Mouse (Mus musculus) cerebellum, adult 2 months (tissue): ENCODE measurements at regions not wholly inside any gene's neighbourhood (a gene's known extent, or its start where the extent isn't known, plus 50 kb on each side); places are given as distances from the start of the nearest gene placed in this dataset.

Experiments used
- DNase-seq, 2 experiments: peaks; one replicate each; pipeline ENCODE4 v3.0.0; 2021
- H3K27ac ChIP-seq: fragments of 200-500 bp; 2 replicates; pipeline ENCODE4 v1.5.1; 2012; ENCODE audit warnings: low read length, control low read depth, inconsistent platforms; ENCODE audit not compliant: insufficient read depth
- H3K27me3 ChIP-seq: fragments of 200-500 bp; 2 replicates; pipeline ENCODE4 v1.6.1; 2012; ENCODE audit warnings: inconsistent platforms, mild to moderate bottlenecking, low read length, moderate library complexity; ENCODE audit not compliant: control insufficient read depth, insufficient read depth
- H3K4me1 ChIP-seq: fragments of 200-500 bp; 2 replicates; pipeline ENCODE4 v1.6.1; 2011; ENCODE audit warnings: low read length; ENCODE audit not compliant: control insufficient read depth, insufficient read depth
- H3K4me3 ChIP-seq: fragments of 200-500 bp; replicated peaks from 2 replicates; pipeline ENCODE3; 2011; ENCODE audit warnings: mild to moderate bottlenecking, low read depth, low read length, control low read depth; ENCODE audit not compliant: insufficient read depth
- CTCF ChIP-seq: fragments of 200-500 bp; IDR thresholded peaks from 2 replicates; pipeline ENCODE4 v1.5.1; 2011; ENCODE audit warnings: low read depth, mild to moderate bottlenecking, control low read depth, low read length, moderate library complexity, borderline replicate concordance; ENCODE audit not compliant: insufficient read depth
- POLR2A ChIP-seq: fragments of 200-500 bp; IDR thresholded peaks from 2 replicates; pipeline ENCODE4 v1.6.1; 2011; ENCODE audit warnings: low read length, control low read depth, borderline replicate concordance; ENCODE audit not compliant: insufficient read depth
- WGBS: fragments of 180-500 bp; shearing (Covaris S2); methylation state at CpG from one replicate; pipeline ENCODE4 v1.1.7; 2018; 5-methylcytosine and 5-hydroxymethylcytosine counted together

- no peak for DNase-seq
- H3K27ac ChIP-seq: no peak overlapping the region
- H3K4me3 ChIP-seq: no peak overlapping the region
- no peaks in the 10 kb centered on the region for H3K27me3 ChIP-seq
- no peak for TF ChIP-seq POLR2A
- no peak for TF ChIP-seq CTCF
- 73% methylated on average over 3 of the region's 3 CpGs for WGBS
- no peaks in the 10 kb centered on the region for H3K4me1 ChIP-seq
Measured at GRCm38 (mm10) chr15:52928408-52928807, 956.3 kb upstream of the Gm7489 start.

- TF ChIP-seq CTCF (no peak), POLR2A (no peak)
- WGBS: 52% methylated on average over 2 of the region's 2 CpGs
- DNase-seq: peak; percentile 8 to 56
- Histone ChIP-seq H3K27me3 (no peaks in the 10 kb centered on the region), H3K4me1 (peaks cover 7% of the 10 kb centered on the region; the same call in 1 of the 2 replicates), H3K27ac (no peak overlapping the region), H3K4me3 (no peak overlapping the region)
Measured at GRCm38 (mm10) chr15:52937138-52937537, 947.6 kb upstream of the Gm7489 start.

DNA sequence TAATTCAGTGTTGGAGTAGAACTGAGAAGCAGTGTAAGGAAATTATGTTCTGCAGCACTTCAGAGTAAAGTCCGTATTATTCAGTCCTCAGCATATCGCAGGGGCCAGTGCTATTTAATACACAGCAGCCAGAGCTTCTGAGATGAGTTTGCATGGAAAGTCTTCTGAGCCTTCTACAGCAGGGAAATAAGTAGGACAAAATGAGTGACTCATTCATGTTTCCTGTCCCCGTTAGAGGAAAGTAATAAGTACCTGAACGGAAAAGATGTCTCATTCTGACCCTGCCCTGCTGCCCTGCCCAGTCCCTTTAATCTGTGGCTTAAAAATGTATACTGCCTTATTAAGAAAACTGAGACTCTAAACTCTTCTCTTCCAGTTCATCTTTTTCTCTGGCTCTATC, 940.1 kb upstream of the Gm7489 start:
- WGBS: 90% methylated on average over 4 of the region's 4 CpGs
- no peaks in the 10 kb centered on the region for H3K4me1 ChIP-seq
- DNase-seq: no peak

DNA sequence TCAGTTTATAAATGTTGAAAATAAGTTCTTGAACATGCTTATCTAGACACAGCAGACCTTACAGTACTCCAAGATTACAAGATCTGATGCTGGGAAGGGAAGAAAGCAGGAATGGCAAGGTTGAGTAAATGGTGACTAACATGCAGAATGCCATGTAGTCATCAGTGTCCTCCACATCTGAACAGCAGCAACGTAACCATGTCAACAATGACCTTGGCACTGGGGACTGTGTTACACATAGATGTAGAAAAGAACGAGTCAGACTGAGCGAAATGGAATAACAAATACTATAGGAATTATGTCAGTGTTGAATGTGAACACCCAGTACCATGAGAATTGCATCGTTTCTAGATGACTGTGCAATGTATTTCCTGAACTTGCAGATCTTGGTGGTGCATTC, 936.5 kb upstream of the Gm7489 start:
- DNase-seq: no peak
- no peak overlapping the region for H3K4me3 ChIP-seq
- TF ChIP-seq POLR2A (no peak), CTCF (no peak)
- 93% methylated on average over 4 of the region's 4 CpGs for WGBS
- H3K27me3 ChIP-seq: no peaks in the 10 kb centered on the region
- H3K27ac ChIP-seq: no peak overlapping the region
- H3K4me1 ChIP-seq: no peaks in the 10 kb centered on the region

More for the DNA sequence above, 940.1 kb upstream of the Gm7489 start:
- H3K4me3 ChIP-seq: no peak overlapping the region
- H3K27me3 ChIP-seq: no peaks in the 10 kb centered on the region
- TF ChIP-seq POLR2A (no peak), CTCF (no peak)
- H3K27ac ChIP-seq: no peak overlapping the region

DNA sequence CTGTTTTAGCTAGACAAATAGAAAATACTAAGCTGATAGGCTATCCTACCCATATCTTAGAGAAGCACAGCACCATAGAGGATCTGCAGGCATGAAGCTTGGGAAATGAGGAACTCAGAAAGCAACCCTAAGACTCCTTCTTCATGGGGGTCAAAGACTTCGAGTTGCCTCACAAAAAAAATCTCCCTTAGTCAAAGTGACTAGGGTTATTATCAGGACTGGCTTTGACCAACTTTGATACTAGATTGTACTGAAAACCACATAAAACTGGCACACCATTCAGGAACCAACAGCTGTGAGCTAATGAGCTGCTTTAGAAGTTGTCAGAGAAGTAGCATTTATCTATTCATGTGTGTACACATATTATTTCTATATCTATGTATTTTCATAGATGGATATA, 931.2 kb upstream of the Gm7489 start:
- Histone ChIP-seq H3K27ac (no peak overlapping the region), H3K4me1 (no peaks in the 10 kb centered on the region), H3K4me3 (no peak overlapping the region), H3K27me3 (no peaks in the 10 kb centered on the region)
- WGBS: 54% methylated on average over 1 of the region's 1 CpGs
- TF ChIP-seq CTCF (no peak), POLR2A (no peak)
- no peak for DNase-seq

GRCm38 (mm10) chr15:52954715-52955593, 929.8 kb upstream of the Gm7489 start:
- 85% methylated on average over 7 of the region's 7 CpGs for WGBS
- DNase-seq: no peak
- Histone ChIP-seq H3K4me3 (no peak overlapping the region), H3K27me3 (no peaks in the 10 kb centered on the region), H3K4me1 (no peaks in the 10 kb centered on the region), H3K27ac (no peak overlapping the region)
- TF ChIP-seq POLR2A (no peak), CTCF (no peak)

- TF ChIP-seq CTCF: no peak
- TF ChIP-seq POLR2A: no peak
- no peak for DNase-seq
- Histone ChIP-seq H3K27ac (no peak overlapping the region), H3K4me3 (no peak overlapping the region), H3K4me1 (no peaks in the 10 kb centered on the region), H3K27me3 (no peaks in the 10 kb centered on the region)
- WGBS: 94% methylated on average over 2 of the region's 2 CpGs
Measured at GRCm38 (mm10) chr15:52959711-52960110, 925.0 kb upstream of the Gm7489 start.

DNA sequence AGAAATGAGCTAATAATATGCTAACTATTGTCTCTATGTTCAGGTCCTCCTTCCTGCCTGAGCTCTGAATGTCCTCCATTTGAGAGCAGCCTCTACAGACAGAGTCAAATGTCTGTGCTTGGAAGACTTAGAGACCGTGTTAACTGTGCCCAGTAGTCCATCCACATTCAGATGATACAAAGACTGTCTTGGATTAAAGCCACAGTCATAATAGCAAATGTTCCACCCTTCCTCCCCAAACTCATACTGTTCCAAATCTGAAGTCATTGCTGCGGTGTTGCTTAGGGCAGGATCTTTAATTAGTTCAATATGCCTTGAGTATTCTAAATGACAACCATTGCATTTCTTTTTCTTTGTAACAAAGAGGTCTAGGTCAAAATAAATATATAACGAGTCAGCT, 923.2 kb upstream of the Gm7489 start:
- Histone ChIP-seq H3K27ac (no peak overlapping the region), H3K27me3 (no peaks in the 10 kb centered on the region), H3K4me3 (no peak overlapping the region), H3K4me1 (no peaks in the 10 kb centered on the region)
- TF ChIP-seq CTCF (no peak), POLR2A (no peak)
- DNase-seq: peak in 1 of 2 experiments; percentile 3
- WGBS: 43% methylated on average over 3 of the region's 3 CpGs
